Mouse (Mus musculus) intestine, embryonic 16.5 days (tissue): ENCODE data around the gene Isl1. TPM values are rescaled to one million over a fixed set of nuclear protein-coding genes. Genes with fewer than 3 reads are reported as not detected.
A peak's percentile ranks its signal among the peaks of the same experiment; 100 is the strongest.

Experiments
- ATAC-seq: fragments of 200-750 bp; cut with Nextera tagmentation; 2 replicates; pipeline ENCODE4 v1.8.0; 2017; ENCODE audit warnings: moderate TSS enrichment, moderate library complexity
- H3K27ac ChIP-seq: fragments of 300-500 bp; sonication (generic); 2 replicates; pipeline ENCODE4 v1.5.1; 2014; ENCODE audit warnings: mild to moderate bottlenecking, low read length
- H3K27me3 ChIP-seq: fragments of 300-500 bp; sonication (generic); replicated peaks from 2 replicates; pipeline ENCODE4 v1.6.1; 2014; ENCODE audit warnings: low read length, control low read depth, mixed read lengths; ENCODE audit not compliant: control insufficient read depth, insufficient read depth
- H3K36me3 ChIP-seq: fragments of 300-500 bp; sonication (generic); 2 replicates; pipeline ENCODE4 v1.6.1; 2014; ENCODE audit warnings: low read length, control low read depth; ENCODE audit not compliant: control insufficient read depth, insufficient read depth
- H3K4me1 ChIP-seq: fragments of 300-500 bp; sonication (generic); 2 replicates; pipeline ENCODE4 v1.6.1; 2014; ENCODE audit warnings: low read length, control low read depth, mixed read lengths; ENCODE audit not compliant: control insufficient read depth, insufficient read depth
- H3K4me2 ChIP-seq: fragments of 300-500 bp; sonication (generic); 2 replicates; pipeline ENCODE4 v1.6.1; 2014; ENCODE audit warnings: low read depth, low read length, control low read depth
- H3K4me3 ChIP-seq: fragments of 300-500 bp; sonication (generic); 2 replicates; pipeline ENCODE4 v1.5.1; 2014; ENCODE audit warnings: mild to moderate bottlenecking, low read length
- H3K9ac ChIP-seq: fragments of 300-500 bp; sonication (generic); 2 replicates; pipeline ENCODE4 v1.6.1; 2014; ENCODE audit warnings: low read depth, low read length
- H3K9me3 ChIP-seq: fragments of 300-500 bp; sonication (generic); 2 replicates; pipeline ENCODE4 v1.6.1; 2016; ENCODE audit warnings: low read length, control low read depth; ENCODE audit not compliant: control insufficient read depth
- WGBS: fragments of 180-500 bp; shearing (Covaris S2); extraction: QIAGEN DNeasy Blood & Tissue Kit; methylation state at CpG from one replicate; pipeline ENCODE4 v1.1.7; 2014; 5-methylcytosine and 5-hydroxymethylcytosine counted together
- polyA plus RNA-seq: library from polyadenylated mRNA; unstranded; fragments of >200 nt; fragmentation: Nextera tagmentation; extraction: Ambion mirVana; gene quantifications from 2 replicates; pipeline ENCODE4 v1.2.1, GENCODE M21; 2015

The Isl1 gene
- polyA plus RNA-seq, result 4.9 and 6.7 TPM in 2 replicates

DNA sequence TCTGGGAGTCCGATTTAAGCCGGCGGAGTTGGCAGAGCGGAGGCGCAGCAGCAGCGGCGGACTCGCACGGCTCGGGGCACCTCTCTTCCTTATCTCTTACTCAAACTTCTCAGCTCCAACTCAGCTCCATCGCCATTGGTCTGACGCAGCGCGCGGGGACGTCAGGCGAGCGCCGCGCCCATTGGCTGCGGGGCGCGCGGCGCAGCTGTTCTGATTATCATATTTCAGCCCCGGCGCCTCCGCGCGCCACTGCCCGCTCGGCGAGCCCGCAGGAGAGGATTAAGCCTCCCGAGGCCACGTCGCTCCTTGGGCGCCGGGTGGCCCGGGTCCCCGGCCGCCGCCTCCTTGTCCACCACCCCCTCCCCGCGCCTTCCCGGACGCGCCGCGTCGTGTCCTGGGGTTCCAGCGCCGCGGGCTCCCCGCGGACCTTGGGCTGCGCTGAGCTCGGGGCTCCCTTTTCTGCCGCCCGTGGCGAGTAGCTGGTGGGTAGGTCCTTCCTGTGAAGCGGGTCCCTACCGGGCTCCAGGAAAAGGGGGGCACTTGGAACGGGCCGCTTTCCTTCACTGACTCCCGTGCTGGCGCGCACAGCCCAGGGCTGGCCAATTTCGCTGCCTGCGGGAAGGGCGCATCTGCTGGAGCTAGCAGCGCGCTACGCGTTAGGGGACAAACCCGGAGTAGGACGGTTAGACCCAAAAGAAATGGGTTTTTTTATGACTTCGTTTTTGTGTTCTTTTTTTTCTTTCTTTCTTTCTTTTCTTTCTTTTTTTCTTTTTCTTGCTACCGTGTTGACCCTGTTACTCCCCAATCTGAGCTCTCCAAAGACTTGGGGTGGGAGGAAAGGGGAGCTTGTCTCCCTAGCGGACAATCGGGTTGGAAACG lies at the start of gene Isl1:
Gene Isl1, minus strand, starts transcription at position 106 of the 879 bp plus-strand sequence.
- WGBS, result under 1% methylated on average over 74 of the region's 82 CpGs
- peak within 1 kb of the TSS; percentile 64 for H3K9ac ChIP-seq
- H3K27me3 ChIP-seq, result peaks cover 66% of the 10 kb centered on the region
- H3K36me3 ChIP-seq, result no peaks in the 10 kb centered on the region
- H3K4me1 ChIP-seq, result no peaks in the 10 kb centered on the region
- peak within 1 kb of the TSS; percentile 60 for H3K4me3 ChIP-seq
- peak; percentile 99 for ATAC-seq
- H3K9me3 ChIP-seq, result no peaks in the 10 kb centered on the region
- peak within 1 kb of the TSS; percentile 99 for H3K4me2 ChIP-seq
- no peak within 1 kb of the TSS for H3K27ac ChIP-seq

- Histone ChIP-seq H3K4me1 (no peaks in the 10 kb centered on the region), H3K9ac (no peak overlapping the region), H3K9me3 (no peaks in the 10 kb centered on the region), H3K4me2 (no peak overlapping the region), H3K4me3 (no peak overlapping the region), H3K36me3 (no peaks in the 10 kb centered on the region), H3K27me3 (no peaks in the 10 kb centered on the region), H3K27ac (no peak overlapping the region)
- 73% methylated on average over 3 of the region's 3 CpGs for WGBS
- ATAC-seq, result no peak
Observed at GRCm38 (mm10) chr13:116335763-116336162, 26.3 kb upstream of the Isl1 start.

DNA sequence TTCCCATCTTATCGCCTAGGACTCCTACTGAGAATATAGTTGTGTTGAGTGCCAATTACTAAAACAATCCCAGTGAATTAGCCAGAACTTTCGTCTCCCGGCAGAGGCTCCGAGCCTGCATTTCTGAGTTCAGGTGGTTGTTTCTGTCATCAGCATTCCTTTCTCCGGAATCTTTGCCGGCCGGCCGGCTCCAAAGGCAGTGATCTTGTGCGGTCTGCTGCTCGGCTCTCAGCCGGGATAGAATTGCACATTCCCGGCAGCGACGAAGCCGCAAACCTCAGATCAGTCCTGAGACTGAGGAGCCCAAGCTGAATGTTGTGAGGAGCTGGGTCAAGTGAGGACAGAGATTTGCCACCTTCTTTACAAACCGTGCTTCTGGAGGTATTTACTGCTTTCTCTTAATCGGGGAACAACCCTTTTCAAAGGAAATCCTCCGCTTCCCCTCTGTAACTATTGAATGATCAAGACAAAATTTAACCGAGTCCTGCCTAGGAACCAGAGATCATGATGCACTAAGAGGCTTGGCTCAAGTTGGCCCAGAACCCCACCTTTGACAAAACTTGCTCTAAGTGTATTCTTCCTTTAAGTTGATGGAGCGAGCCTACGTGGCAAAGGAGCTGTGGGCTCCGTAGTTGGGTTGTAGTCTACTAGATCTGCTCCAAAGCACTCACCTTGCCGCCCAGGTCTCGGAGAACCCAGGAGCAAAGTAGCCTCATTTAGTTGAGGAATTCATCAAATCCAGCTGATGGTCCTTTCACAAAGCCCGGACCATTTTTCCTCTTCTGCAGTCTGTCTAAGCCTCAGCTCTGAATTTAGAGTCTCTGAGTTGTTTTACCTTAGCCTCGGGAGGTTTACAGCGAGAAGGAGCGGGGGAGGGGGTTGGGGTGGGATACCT lies 4.4 kb upstream of the Isl1 start:
- Histone ChIP-seq H3K27ac (no peak overlapping the region), H3K9me3 (no peaks in the 10 kb centered on the region), H3K9ac (no peak overlapping the region), H3K4me3 (no peak overlapping the region), H3K4me1 (no peaks in the 10 kb centered on the region), H3K4me2 (no peak overlapping the region), H3K36me3 (no peaks in the 10 kb centered on the region), H3K27me3 (peaks cover 46% of the 10 kb centered on the region)
- 8% methylated on average over 28 of the region's 28 CpGs for WGBS
- no peak for ATAC-seq

DNA sequence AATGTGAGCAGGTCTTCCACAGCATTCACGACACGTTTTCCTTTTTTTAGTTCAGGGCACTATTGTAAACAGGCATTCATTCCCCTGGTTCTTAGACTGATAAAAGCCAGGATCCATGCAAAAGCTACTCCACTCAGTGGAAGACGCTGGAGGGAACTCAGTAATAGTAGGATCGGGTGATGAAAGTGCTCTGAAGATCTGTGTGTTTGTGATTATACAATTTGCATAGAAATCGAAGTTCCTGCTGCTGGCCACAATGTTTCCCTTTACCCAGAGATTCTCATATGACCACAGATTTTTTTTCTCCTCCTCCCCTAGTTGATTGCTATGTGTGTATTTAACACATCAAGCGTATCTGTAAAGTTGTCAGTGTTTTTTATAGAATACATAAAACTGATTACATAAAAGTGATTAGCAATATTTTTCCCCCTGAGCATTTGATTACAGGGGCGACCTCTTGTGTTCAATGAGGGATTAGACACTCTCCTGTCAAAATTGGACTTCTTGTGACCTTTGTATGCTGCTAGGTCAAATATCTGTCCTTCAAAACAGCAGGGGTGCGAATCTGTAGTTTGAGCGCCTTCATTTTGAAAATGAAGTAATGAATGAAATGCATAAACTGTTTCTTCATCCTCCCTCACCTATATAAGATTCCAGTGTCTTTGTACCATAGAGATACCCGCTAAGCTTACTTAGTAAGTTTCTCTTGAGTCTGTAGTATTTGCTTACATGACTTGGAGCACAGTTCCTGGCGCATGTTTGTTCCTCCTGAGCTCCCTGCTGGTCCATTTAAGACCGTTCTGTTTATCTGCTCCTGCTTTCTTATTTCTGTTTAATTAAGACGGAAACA lies 2.6 kb upstream of the Isl1 start:
- H3K9ac ChIP-seq, result no peak overlapping the region
- H3K27ac ChIP-seq, result no peak overlapping the region
- H3K9me3 ChIP-seq, result no peaks in the 10 kb centered on the region
- no peaks in the 10 kb centered on the region for H3K36me3 ChIP-seq
- WGBS, result 19% methylated on average over 13 of the region's 13 CpGs
- no peak overlapping the region for H3K4me3 ChIP-seq
- peaks cover 52% of the 10 kb centered on the region for H3K27me3 ChIP-seq
- ATAC-seq, result no peak
- H3K4me1 ChIP-seq, result no peaks in the 10 kb centered on the region
- H3K4me2 ChIP-seq, result no peak overlapping the region

GRCm38 (mm10) chr13:116311011-116311410 lies 1.5 kb upstream of the Isl1 start:
- no peaks in the 10 kb centered on the region for H3K9me3 ChIP-seq
- WGBS, result 33% methylated on average over 4 of the region's 4 CpGs
- no peak overlapping the region for H3K4me2 ChIP-seq
- ATAC-seq, result no peak
- no peaks in the 10 kb centered on the region for H3K4me1 ChIP-seq
- H3K4me3 ChIP-seq, result no peak overlapping the region
- no peak overlapping the region for H3K9ac ChIP-seq
- peaks cover 61% of the 10 kb centered on the region for H3K27me3 ChIP-seq
- H3K27ac ChIP-seq, result no peak overlapping the region
- H3K36me3 ChIP-seq, result no peaks in the 10 kb centered on the region

DNA sequence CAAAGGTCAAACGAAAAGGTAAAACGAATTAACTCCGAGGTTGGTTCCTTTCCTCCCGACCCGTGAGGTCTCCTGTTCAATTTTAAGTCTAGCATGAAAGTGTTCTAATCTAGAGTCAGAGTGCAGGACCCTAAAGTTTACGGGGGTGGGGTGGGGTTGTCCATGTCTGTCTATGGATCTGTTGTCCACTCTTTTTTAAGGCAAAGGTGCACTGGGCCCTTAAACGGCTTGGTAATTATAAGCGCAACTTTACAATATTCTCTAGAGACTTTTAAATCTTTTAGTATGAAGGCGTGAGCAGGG lies 925 bp upstream of the Isl1 start:
- Histone ChIP-seq H3K27me3 (peaks cover 63% of the 10 kb centered on the region), H3K9me3 (no peaks in the 10 kb centered on the region), H3K27ac (no peak overlapping the region), H3K4me2 (peak overlapping the region; percentile 99; the same call in 1 of the 2 replicates), H3K4me1 (no peaks in the 10 kb centered on the region), H3K4me3 (peak overlapping the region; percentile 60), H3K9ac (no peak overlapping the region), H3K36me3 (no peaks in the 10 kb centered on the region)
- no peak for ATAC-seq
- 1% methylated on average over 9 of the region's 9 CpGs for WGBS

DNA sequence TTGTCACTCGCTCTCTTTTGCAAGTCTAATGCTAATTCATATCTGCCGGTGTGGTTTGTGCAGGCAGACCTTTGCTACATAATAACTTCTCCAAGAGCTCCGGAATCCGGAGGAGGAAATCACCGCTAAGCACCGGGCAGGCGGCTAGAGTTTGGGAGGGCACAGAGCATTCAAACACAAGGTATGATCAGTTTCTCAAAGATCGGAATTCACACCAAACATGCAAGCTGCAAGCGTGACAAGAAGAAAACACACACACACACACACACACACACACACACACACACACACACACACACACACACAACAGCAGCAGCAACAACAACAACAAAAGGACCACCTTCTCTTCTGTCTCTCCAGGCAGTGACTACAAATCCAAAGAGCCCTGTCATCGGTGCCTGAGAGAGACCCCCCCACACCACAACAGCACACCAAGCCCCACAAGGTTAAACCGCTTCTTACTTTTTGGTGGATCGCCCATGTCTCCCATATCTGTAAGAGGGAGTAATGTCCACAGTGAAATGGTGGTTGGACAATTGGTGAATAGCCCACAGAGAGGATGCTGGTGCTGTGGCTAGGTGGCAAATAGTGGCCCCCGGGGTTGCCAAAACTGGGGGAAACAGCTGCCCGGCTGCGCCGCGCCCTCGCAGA lies 431 bp downstream of the Isl1 start:
- Histone ChIP-seq H3K4me3 (peak overlapping the region; percentile 60), H3K9ac (peak overlapping the region; percentile 36; the same call in 1 of the 2 replicates), H3K9me3 (no peaks in the 10 kb centered on the region), H3K4me1 (no peaks in the 10 kb centered on the region), H3K36me3 (no peaks in the 10 kb centered on the region), H3K27me3 (peaks cover 64% of the 10 kb centered on the region), H3K4me2 (peak overlapping the region; percentile 99), H3K27ac (no peak overlapping the region)
- peak; percentile 39; the same call in 1 of the 2 replicates for ATAC-seq
- WGBS, result under 1% methylated on average over 18 of the region's 18 CpGs

- H3K27ac ChIP-seq, result no peak overlapping the region
- no peak overlapping the region for H3K9ac ChIP-seq
- peak overlapping the region; percentile 4; the same call in 1 of the 2 replicates for H3K4me3 ChIP-seq
- no peak overlapping the region for H3K4me2 ChIP-seq
- no peaks in the 10 kb centered on the region for H3K4me1 ChIP-seq
- ATAC-seq, result no peak
- no peaks in the 10 kb centered on the region for H3K9me3 ChIP-seq
- peaks cover 70% of the 10 kb centered on the region for H3K27me3 ChIP-seq
- WGBS, result 2% methylated on average over 20 of the region's 20 CpGs
- H3K36me3 ChIP-seq, result no peaks in the 10 kb centered on the region
Observed at GRCm38 (mm10) chr13:116308121-116308932, 1.2 kb downstream of the Isl1 start.
